ENCODE assay signal across 10 mouse cellular contexts in the genomic region with DNA sequence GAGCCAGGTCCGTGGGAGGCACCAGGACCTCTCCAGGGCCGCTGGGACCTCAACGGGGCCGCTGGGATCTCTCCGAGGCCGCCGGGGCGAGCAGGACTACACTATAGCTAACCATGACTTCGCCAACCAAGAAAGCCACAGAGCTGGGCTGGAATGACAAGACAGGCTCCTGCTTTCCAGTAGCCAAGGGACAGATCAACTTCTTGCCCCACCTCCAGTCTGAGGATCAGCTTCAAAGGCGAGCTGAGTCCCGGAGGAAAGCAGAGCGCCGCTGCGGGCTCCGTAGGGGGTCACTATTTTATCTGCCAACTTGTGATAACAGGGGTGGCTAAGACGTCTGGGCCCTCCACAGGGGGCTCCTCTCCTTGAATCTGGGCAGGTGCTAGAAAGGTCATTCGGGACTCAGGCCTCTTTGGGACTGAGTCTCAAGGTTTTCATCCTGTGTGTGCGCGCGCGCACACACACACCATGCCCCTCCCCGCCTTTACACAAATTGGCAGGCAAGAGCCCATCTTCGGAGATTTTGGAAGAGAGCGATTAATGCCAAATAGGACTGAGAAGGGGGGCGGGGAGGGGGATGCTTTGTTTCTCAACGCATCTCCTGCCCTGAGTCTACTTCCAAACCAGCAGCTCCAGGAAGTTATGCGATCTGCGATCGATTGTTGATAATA. TPM values are rescaled to one million over a fixed set of nuclear protein-coding genes. Genes with fewer than 3 reads are reported as not detected.
DNase-seq lines count a peak whose midpoint lies in the region; ATAC-seq and TF ChIP-seq lines count a peak whose summit lies in the region.
"Had no signal": no experiment of that assay in that cellular context is flagged by ENCODE, and none has a peak within 500 bp of the region (broad histone marks: within the 10 kb centered on the region; RNA-seq: fewer than 3 reads in every experiment).

No protein-coding gene starts in this region.

- H3K9ac ChIP-seq in hindbrain, embryonic 12.5 days = no peak overlapping the region
- H3K9ac ChIP-seq in midbrain, embryonic 14.5 days (replicated peaks; ENCODE audit: low read length) = no peak overlapping the region

- no peak for DNase-seq in heart, embryonic 10.5 days (ENCODE audit: low spot score)
- no peak for DNase-seq in heart, adult 8-10 months (ENCODE audit: low spot score)
- DNase-seq in embryo, embryonic 10.5 days (ENCODE audit: low spot score) = peak; percentile 61
- DNase-seq in midbrain, embryonic 14.5 days = peak; percentile 66
- DNase-seq in cerebellum, postnatal 36 days = no peak
- no peak for DNase-seq in lung, adult 18-20 months
- no peak for DNase-seq in layer of hippocampus, adult 2 months (ENCODE audit: low spot score in 2 of 2)

- TF ChIP-seq CTCF in layer of hippocampus, adult 2 months (conservative IDR thresholded peaks at IDR 0.05) = no peak

- peak overlapping the region; percentile 32 for H3K4me2 ChIP-seq in hindbrain, embryonic 12.5 days (replicated peaks)
- peak overlapping the region; percentile 80 for H3K4me2 ChIP-seq in midbrain, embryonic 14.5 days (ENCODE audit: low read length)

- peaks cover 84% of the 10 kb centered on the region for H3K27me3 ChIP-seq in heart, embryonic 10.5 days (ENCODE audit: insufficient read depth, poor library complexity, severe bottlenecking)
- H3K27me3 ChIP-seq in hindbrain, embryonic 12.5 days = peaks cover 73% of the 10 kb centered on the region
- H3K27me3 ChIP-seq in midbrain, embryonic 14.5 days (ENCODE audit: control insufficient read depth, insufficient read depth, low read length) = peaks cover 45% of the 10 kb centered on the region

- no peaks in the 10 kb centered on the region for H3K9me3 ChIP-seq in heart, embryonic 10.5 days
- H3K9me3 ChIP-seq in hindbrain, embryonic 12.5 days (replicated peaks) = no peaks in the 10 kb centered on the region
- no peaks in the 10 kb centered on the region for H3K9me3 ChIP-seq in midbrain, embryonic 14.5 days (ENCODE audit: control insufficient read depth, low read length)

- H3K4me1 ChIP-seq in heart, embryonic 10.5 days = peaks cover 20% of the 10 kb centered on the region
- H3K4me1 ChIP-seq in hindbrain, embryonic 12.5 days = peaks cover 15% of the 10 kb centered on the region
- H3K4me1 ChIP-seq in midbrain, embryonic 14.5 days (ENCODE audit: control insufficient read depth, insufficient read depth, low read length) = peaks cover 22% of the 10 kb centered on the region

- ATAC-seq in hindbrain, embryonic 12.5 days (ENCODE audit: low FRiP score) = peak; percentile 31; the same call in 1 of the 2 replicates
- ATAC-seq in midbrain, embryonic 14.5 days (ENCODE audit: low FRiP score, low TSS enrichment) = peak; percentile 26

- no peak overlapping the region for H3K27ac ChIP-seq in heart, embryonic 10.5 days
- 0 out of 2 replicates have a peak overlapping the region, but pooled peaks have one; percentile 19 for H3K27ac ChIP-seq in hindbrain, embryonic 12.5 days
- peak overlapping the region; percentile 34; the same call in 1 of the 2 replicates for H3K27ac ChIP-seq in midbrain, embryonic 14.5 days (replicated peaks; ENCODE audit: low read depth, low read length)
- H3K27ac ChIP-seq in layer of hippocampus, adult 2 months = no peak overlapping the region
- H3K27ac ChIP-seq: heart, adult 2 months had no signal

- H3K36me3 ChIP-seq in heart, embryonic 10.5 days = no peaks in the 10 kb centered on the region
- no peaks in the 10 kb centered on the region for H3K36me3 ChIP-seq in hindbrain, embryonic 12.5 days
- H3K36me3 ChIP-seq in midbrain, embryonic 14.5 days (ENCODE audit: control insufficient read depth, insufficient read depth, low read length) = no peaks in the 10 kb centered on the region

- H3K4me3 ChIP-seq in heart, embryonic 10.5 days = peak overlapping the region; percentile 46
- peak overlapping the region; percentile 14; the same call in 1 of the 2 replicates for H3K4me3 ChIP-seq in hindbrain, embryonic 12.5 days
- peak overlapping the region; percentile 9 for H3K4me3 ChIP-seq in midbrain, embryonic 14.5 days (replicated peaks; ENCODE audit: low read depth, low read length)
- H3K4me3 ChIP-seq in layer of hippocampus, adult 2 months = no peak overlapping the region
- H3K4me3 ChIP-seq: heart, adult 2 months had no signal

- WGBS in heart, embryonic 10.5 days = under 1% methylated on average over 29 of the region's 29 CpGs
- WGBS in hindbrain, embryonic 12.5 days = under 1% methylated on average over 29 of the region's 29 CpGs
- under 1% methylated on average over 29 of the region's 29 CpGs for WGBS in midbrain, embryonic 14.5 days

RNA-seq across cellular contexts. Expression of gene Rsrc1, which starts 10.4 kb away (rescaled TPM):
- 26.2 and 35.6 TPM in 2 replicates for polyA plus RNA-seq in heart, embryonic 10.5 days (2016; fragmentation: Nextera tagmentation; extraction: Ambion mirVana)
- total RNA-seq in heart, adult 8-10 months (2022) = 10 to 100 TPM; 10.7 to 13.9 (median 11.9) TPM
- 40.3 and 40.7 TPM in 2 replicates for polyA plus RNA-seq in hindbrain, embryonic 12.5 days (2016; fragmentation: Nextera tagmentation; extraction: Ambion mirVana)
- polyA plus RNA-seq in midbrain, embryonic 14.5 days (2014; fragmentation: Nextera tagmentation; extraction: Ambion mirVana) = 42.2 and 50.9 TPM in 2 replicates
- total RNA-seq in layer of hippocampus, adult 2 months (2021) = 10 to 100 TPM; 40.2 to 41.5 TPM

RNA-seq across cellular contexts. Expression of gene Shox2, which starts 10.8 kb away (rescaled TPM):
- polyA plus RNA-seq in heart, embryonic 10.5 days (2016; fragmentation: Nextera tagmentation; extraction: Ambion mirVana) = 2.1 and 15.4 TPM in 2 replicates
- 1 to 10 TPM in 2 of 4 experiments, under 1 TPM in 2; 0.50 to 1.4 (median 0.93) TPM for total RNA-seq in heart, adult 8-10 months (2022)
- polyA plus RNA-seq in hindbrain, embryonic 12.5 days (2016; fragmentation: Nextera tagmentation; extraction: Ambion mirVana) = 40.6 and 42.4 TPM in 2 replicates
- 61.8 and 74.7 TPM in 2 replicates for polyA plus RNA-seq in midbrain, embryonic 14.5 days (2014; fragmentation: Nextera tagmentation; extraction: Ambion mirVana)
- under 1 TPM in 1 of 2 experiments, not detected in 1; 0.87 TPM for total RNA-seq in layer of hippocampus, adult 2 months (2021)
- total RNA-seq: liver, adult 2 months had no signal
- polyA plus RNA-seq: liver, adult 2 months had no signal

Comparison
In these comparisons a context has a peak if more than half of its experiments do, and no peak if none do; other contexts are left out.
1. DNase-seq: peak in embryo, embryonic 10.5 days (single experiment) and midbrain, embryonic 14.5 days (single experiment); none in heart, embryonic 10.5 days (single experiment), heart, adult 8-10 months (single experiment), cerebellum, postnatal 36 days (0 of 2), lung, adult 18-20 months (0 of 2) and layer of hippocampus, adult 2 months (0 of 2).
2. H3K27ac ChIP-seq: peak in hindbrain, embryonic 12.5 days (single experiment) and midbrain, embryonic 14.5 days (single experiment); none in heart, embryonic 10.5 days (single experiment) and layer of hippocampus, adult 2 months (single experiment).